Mouse (Mus musculus) C2C12 (cell line): ENCODE measurements at regions not wholly inside any gene's neighbourhood (a gene's known extent, or its start where the extent isn't known, plus 50 kb on each side); places are given as distances from the start of the nearest gene placed in this dataset.

Experiments used
- H3K27me3 ChIP-seq: one replicate; pipeline ENCODE4 v1.6.1; 2011; ENCODE audit not compliant: control insufficient read depth, insufficient read depth, insufficient read length
- H3K36me3 ChIP-seq: one replicate; pipeline ENCODE4 v1.6.1; 2011; ENCODE audit not compliant: control insufficient read depth, insufficient read depth
- H3K4me3 ChIP-seq: one replicate; pipeline ENCODE4 v1.5.1; 2011; ENCODE audit warnings: mild to moderate bottlenecking, control low read depth; ENCODE audit not compliant: poor library complexity, insufficient read depth, severe bottlenecking
- H3K79me2 ChIP-seq: one replicate; pipeline ENCODE4 v1.6.1; 2011; ENCODE audit not compliant: control insufficient read depth, insufficient read depth
- H3K79me3 ChIP-seq: one replicate; pipeline ENCODE4 v1.6.1; 2011; ENCODE audit warnings: low read depth, control low read depth
- H3ac ChIP-seq: one replicate; pipeline ENCODE3; 2011; ENCODE audit warnings: low read depth; ENCODE audit not compliant: control insufficient read depth, insufficient read length
- CEBPB ChIP-seq: IDR thresholded peaks from one replicate; pipeline ENCODE4 v1.6.1; 2011; ENCODE audit warnings: low read depth, mild to moderate bottlenecking, control low read depth, moderate library complexity
- CTCF ChIP-seq: IDR thresholded peaks from one replicate; pipeline ENCODE4 v1.5.1; 2011; ENCODE audit not compliant: control insufficient read depth, insufficient read depth, insufficient read length
- FOSL1 ChIP-seq: IDR thresholded peaks from one replicate; pipeline ENCODE4 v1.8.0; 2011; ENCODE audit warnings: mild to moderate bottlenecking, low read length; ENCODE audit not compliant: poor library complexity, insufficient read depth, severe bottlenecking
- MAX ChIP-seq: IDR thresholded peaks from one replicate; pipeline ENCODE4 v1.6.1; 2011; ENCODE audit warnings: mild to moderate bottlenecking, control low read depth
- MYOD1 ChIP-seq: IDR thresholded peaks from one replicate; pipeline ENCODE4 v1.6.1; 2011; ENCODE audit warnings: low read depth; ENCODE audit not compliant: control insufficient read depth, insufficient read length
- MYOG ChIP-seq: IDR thresholded peaks from one replicate; pipeline ENCODE4 v1.6.1; 2011; ENCODE audit not compliant: control insufficient read depth, insufficient read length; ENCODE audit errors: extremely low read depth
- USF1 ChIP-seq: IDR thresholded peaks from one replicate; pipeline ENCODE4 v1.6.1; 2011; ENCODE audit warnings: low read depth, mild to moderate bottlenecking, control low read depth, moderate library complexity

GRCm38 (mm10) chr10:91260416-91260815 lies 79.3 kb upstream of the Tmpo start:
- no peaks in the 10 kb centered on the region for H3K27me3 ChIP-seq
- no peaks in the 10 kb centered on the region for H3K79me3 ChIP-seq
- H3K79me2 ChIP-seq, result no peaks in the 10 kb centered on the region
- H3K4me3 ChIP-seq, result no peak overlapping the region
- no peak overlapping the region for H3ac ChIP-seq
- TF ChIP-seq USF1 (no peak), MYOD1 (no peak), FOSL1 (no peak), MYOG (no peak), CEBPB (no peak), MAX (no peak), CTCF (no peak)
- no peaks in the 10 kb centered on the region for H3K36me3 ChIP-seq

DNA sequence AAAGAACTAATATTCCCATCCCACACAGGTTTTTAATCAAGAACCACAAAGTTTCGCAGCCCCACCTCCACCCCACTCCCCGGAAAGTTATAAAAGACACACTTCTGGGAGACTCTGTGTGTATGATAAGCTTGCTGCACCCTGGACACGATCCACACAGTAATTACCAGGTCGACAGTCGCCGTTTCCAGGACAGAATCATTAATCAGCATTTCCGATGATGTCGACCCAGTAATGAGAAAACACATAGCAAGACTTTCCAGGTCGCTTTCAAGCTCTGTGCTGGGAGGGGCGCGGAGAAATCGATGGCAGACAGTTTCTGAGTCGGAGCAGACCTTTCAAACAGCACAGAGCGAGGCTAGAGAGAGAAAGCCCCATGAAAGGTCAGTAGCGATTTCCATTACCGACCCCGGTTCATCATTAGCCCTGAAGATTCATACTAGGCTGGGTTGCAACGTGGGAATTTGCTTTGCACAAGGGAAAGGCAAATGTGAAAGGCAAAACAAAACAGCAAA lies 68.6 kb upstream of the Tmpo start:
- no peaks in the 10 kb centered on the region for H3K36me3 ChIP-seq
- H3K79me3 ChIP-seq, result no peaks in the 10 kb centered on the region
- no peaks in the 10 kb centered on the region for H3K27me3 ChIP-seq
- H3ac ChIP-seq, result no peak overlapping the region
- TF ChIP-seq CEBPB (no peak), USF1 (no peak), MYOD1 (no peak), CTCF (no peak)
- no peaks in the 10 kb centered on the region for H3K79me2 ChIP-seq
- no peak overlapping the region for H3K4me3 ChIP-seq

DNA sequence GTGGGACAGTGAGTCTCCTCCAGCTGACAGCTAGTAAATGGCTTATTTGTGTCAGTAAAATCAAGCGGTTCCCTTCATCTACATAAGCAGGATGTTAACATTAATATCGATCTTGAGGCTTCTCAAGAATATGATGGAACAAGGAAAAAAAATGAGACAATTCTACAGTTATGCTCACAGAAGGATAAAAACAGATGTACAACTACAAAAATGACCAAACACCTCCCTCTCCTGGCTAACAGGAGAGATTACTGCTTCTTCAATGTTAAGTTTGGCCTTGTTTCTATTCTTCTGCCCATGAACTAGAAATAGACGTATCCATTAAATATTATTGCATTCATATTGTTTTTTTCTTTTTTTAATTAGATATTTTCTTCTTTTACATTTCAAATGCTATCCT lies 63.2 kb upstream of the Tmpo start:
- no peaks in the 10 kb centered on the region for H3K79me2 ChIP-seq
- no peak overlapping the region for H3ac ChIP-seq
- no peak overlapping the region for H3K4me3 ChIP-seq
- no peaks in the 10 kb centered on the region for H3K36me3 ChIP-seq
- TF ChIP-seq CTCF (peak; percentile 7), MAX (no peak), FOSL1 (no peak), MYOG (no peak), CEBPB (no peak), MYOD1 (no peak)
- H3K27me3 ChIP-seq, result no peaks in the 10 kb centered on the region
- no peaks in the 10 kb centered on the region for H3K79me3 ChIP-seq

DNA sequence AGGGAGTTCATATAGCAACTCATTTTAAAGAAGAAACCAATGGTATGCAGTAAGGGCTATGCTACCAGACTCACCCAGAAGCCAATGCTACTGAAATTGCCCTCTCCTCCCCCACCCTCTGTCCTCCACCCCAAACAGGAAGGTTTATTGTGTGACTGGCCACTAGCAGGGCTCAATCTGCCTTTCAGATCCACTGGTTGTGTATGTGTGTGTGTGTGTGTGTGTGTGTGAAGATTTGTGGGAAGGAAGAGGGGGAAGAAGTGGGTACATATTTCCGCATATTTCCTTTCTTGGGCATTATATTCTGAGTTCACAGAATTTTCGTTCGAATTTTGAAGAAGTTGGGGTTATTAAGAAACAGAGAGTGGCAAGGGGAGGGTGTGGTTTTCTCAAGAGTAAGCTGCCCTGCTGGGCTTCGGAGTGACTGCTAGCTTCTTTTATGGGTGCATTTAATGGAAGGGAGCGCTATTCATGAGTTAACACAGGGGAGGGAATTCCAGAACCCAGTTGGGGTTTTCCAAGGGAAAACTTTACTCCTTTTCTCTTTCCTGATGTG lies 61.5 kb upstream of the Tmpo start:
- no peaks in the 10 kb centered on the region for H3K79me3 ChIP-seq
- no peaks in the 10 kb centered on the region for H3K36me3 ChIP-seq
- no peaks in the 10 kb centered on the region for H3K79me2 ChIP-seq
- H3K4me3 ChIP-seq, result no peak overlapping the region
- H3K27me3 ChIP-seq, result no peaks in the 10 kb centered on the region
- TF ChIP-seq MAX, result no peak
- no peak for TF ChIP-seq MYOD1
- TF ChIP-seq MYOG, result no peak
- no peak for TF ChIP-seq USF1
- TF ChIP-seq CTCF, result no peak
- no peak for TF ChIP-seq CEBPB
- no peak for TF ChIP-seq FOSL1
- no peak overlapping the region for H3ac ChIP-seq

DNA sequence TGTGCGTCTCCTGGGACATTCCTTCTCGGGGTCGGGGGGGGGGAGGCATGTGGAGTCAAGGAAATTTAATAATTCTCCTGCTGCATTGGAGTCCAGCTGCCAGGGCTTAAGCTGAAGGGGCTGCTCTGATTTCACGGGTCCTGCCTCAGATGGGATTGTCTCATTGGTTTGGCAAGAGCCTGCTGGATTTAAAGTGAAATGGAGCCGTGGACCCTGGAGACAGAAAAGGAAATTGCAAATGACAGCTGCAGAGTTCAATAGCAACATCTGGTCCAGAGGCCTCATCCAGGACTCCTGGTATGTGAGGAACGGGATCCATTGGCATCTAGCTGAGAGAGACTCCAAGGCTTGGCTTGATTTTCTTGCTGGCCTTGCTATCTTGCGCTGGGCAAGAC lies 60.5 kb upstream of the Tmpo start:
- Histone ChIP-seq H3K36me3 (no peaks in the 10 kb centered on the region), H3K79me3 (no peaks in the 10 kb centered on the region), H3K4me3 (no peak overlapping the region), H3ac (no peak overlapping the region), H3K27me3 (no peaks in the 10 kb centered on the region), H3K79me2 (no peaks in the 10 kb centered on the region)
- TF ChIP-seq USF1 (no peak), MAX (no peak), MYOG (no peak), MYOD1 (peak; percentile 97), CTCF (no peak), FOSL1 (no peak)

- Histone ChIP-seq H3K79me2 (no peaks in the 10 kb centered on the region), H3K79me3 (no peaks in the 10 kb centered on the region), H3K27me3 (no peaks in the 10 kb centered on the region), H3ac (no peak overlapping the region), H3K4me3 (no peak overlapping the region), H3K36me3 (no peaks in the 10 kb centered on the region)
- TF ChIP-seq MYOG, result no peak
- TF ChIP-seq CEBPB, result no peak
- no peak for TF ChIP-seq USF1
- TF ChIP-seq FOSL1, result no peak
- no peak for TF ChIP-seq CTCF
- TF ChIP-seq MAX, result no peak
- no peak for TF ChIP-seq MYOD1
Measured at GRCm38 (mm10) chr10:91240856-91241610, 59.9 kb upstream of the Tmpo start.
